Mouse (Mus musculus): ENCODE measurements around the gene Prss48. TPM values are rescaled to one million over a fixed set of nuclear protein-coding genes. Genes with fewer than 3 reads are reported as not detected.

The Prss48 gene
- polyA plus RNA-seq, 1 experiment = 18.7 TPM

DNA sequence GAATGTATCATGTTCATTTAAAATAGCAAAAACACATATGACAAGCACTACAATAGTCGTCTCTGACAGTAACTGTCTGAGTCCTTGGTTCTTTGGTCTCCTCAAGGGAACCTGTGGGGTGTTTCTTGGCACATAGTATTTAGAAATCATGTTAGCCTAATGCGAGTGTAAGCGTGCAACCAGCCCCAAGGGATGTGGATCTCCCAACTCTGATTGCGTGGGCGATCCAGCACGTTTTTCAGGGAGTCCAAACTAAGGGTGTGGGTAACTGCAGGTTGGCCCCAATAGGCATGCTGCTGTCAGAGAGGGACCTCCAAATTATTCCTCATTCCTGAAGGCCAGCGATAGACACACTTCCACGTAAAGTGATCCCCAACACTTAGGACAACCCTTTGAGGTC, 33.3 kb downstream of the Prss48 start:
- H3K4me3 ChIP-seq (ENCODE audit: control insufficient read depth, low read depth, low read length) = no peak overlapping the region
- TF ChIP-seq POLR2A (IDR thresholded peaks at IDR 0.05; ENCODE audit: control insufficient read depth, low read depth, low read length) (no peak), CTCF (IDR thresholded peaks at IDR 0.05; ENCODE audit: control insufficient read depth, insufficient read depth, insufficient replicate concordance, low read depth, low read length) (no peak)

DNA sequence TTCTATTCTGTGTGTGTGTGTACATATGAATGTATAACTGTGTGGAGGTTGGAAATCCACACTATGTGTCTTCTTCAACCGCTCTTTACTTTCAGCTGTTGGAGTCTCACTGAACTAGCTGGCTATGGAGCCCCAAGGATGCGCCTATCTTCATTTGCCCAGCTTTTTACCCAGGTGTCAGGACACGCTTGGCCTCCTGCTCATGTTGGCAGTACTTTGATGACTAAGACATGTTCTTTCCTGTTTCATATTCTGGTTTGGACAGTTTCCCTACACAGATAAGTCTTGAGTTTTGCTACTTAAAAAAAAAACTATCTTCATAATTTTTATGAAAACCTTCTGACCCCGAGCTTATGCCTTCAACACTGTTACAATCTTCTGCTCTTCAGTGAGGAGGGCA, 36.8 kb downstream of the Prss48 start:
- Histone ChIP-seq H3K4me3 (ENCODE audit: control insufficient read depth, low read depth, low read length) (no peak overlapping the region), H3K36me3 (ENCODE audit: control insufficient read depth, insufficient read depth, low read length) (no peaks in the 10 kb centered on the region), H3K27me3 (ENCODE audit: control insufficient read depth, insufficient read depth, low read length) (no peaks in the 10 kb centered on the region), H3K4me1 (ENCODE audit: control insufficient read depth, insufficient read depth, low read length) (no peaks in the 10 kb centered on the region), H3K27ac (ENCODE audit: control insufficient read depth, insufficient read depth, low read depth, low read length) (no peak overlapping the region)
- TF ChIP-seq CTCF (IDR thresholded peaks at IDR 0.05; ENCODE audit: control insufficient read depth, insufficient read depth, insufficient replicate concordance, low read depth, low read length) = no peak
- no peak for TF ChIP-seq POLR2A (IDR thresholded peaks at IDR 0.05; ENCODE audit: control insufficient read depth, low read depth, low read length)

More for the DNA sequence above, 33.3 kb downstream of the Prss48 start:
- peaks cover 5% of the 10 kb centered on the region for H3K4me1 ChIP-seq (ENCODE audit: control insufficient read depth, insufficient read depth, low read length)
- H3K36me3 ChIP-seq (ENCODE audit: control insufficient read depth, insufficient read depth, low read length) = no peaks in the 10 kb centered on the region
- H3K27ac ChIP-seq (ENCODE audit: control insufficient read depth, insufficient read depth, low read depth, low read length) = no peak overlapping the region
- no peaks in the 10 kb centered on the region for H3K27me3 ChIP-seq (ENCODE audit: control insufficient read depth, insufficient read depth, low read length)

DNA sequence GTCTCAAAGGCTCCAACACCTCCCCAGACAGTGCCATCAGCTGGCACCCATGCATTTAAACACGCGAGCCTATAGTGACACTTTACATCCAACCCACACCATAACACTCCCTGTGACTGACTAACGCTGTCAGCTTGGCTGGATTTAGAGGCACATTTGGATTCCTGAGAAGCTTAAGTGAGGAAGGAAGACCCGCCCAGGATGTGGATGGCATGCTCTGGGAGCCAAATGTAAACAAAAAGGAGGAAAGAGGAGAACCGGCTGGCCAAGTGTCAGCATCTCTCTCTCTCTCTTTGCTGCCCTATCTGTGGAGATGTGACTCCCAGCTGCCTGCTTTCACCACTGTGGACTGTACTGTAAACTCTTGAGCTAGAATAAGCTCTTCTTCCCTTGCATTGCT, 41.2 kb downstream of the Prss48 start:
- Histone ChIP-seq H3K4me3 (ENCODE audit: control insufficient read depth, low read depth, low read length) (no peak overlapping the region), H3K27me3 (ENCODE audit: control insufficient read depth, insufficient read depth, low read length) (no peaks in the 10 kb centered on the region), H3K27ac (ENCODE audit: control insufficient read depth, insufficient read depth, low read depth, low read length) (no peak overlapping the region), H3K36me3 (ENCODE audit: control insufficient read depth, insufficient read depth, low read length) (no peaks in the 10 kb centered on the region), H3K4me1 (ENCODE audit: control insufficient read depth, insufficient read depth, low read length) (no peaks in the 10 kb centered on the region)
- no peak for TF ChIP-seq CTCF (IDR thresholded peaks at IDR 0.05; ENCODE audit: control insufficient read depth, insufficient read depth, insufficient replicate concordance, low read depth, low read length)
- TF ChIP-seq POLR2A (IDR thresholded peaks at IDR 0.05; ENCODE audit: control insufficient read depth, low read depth, low read length) = no peak

DNA sequence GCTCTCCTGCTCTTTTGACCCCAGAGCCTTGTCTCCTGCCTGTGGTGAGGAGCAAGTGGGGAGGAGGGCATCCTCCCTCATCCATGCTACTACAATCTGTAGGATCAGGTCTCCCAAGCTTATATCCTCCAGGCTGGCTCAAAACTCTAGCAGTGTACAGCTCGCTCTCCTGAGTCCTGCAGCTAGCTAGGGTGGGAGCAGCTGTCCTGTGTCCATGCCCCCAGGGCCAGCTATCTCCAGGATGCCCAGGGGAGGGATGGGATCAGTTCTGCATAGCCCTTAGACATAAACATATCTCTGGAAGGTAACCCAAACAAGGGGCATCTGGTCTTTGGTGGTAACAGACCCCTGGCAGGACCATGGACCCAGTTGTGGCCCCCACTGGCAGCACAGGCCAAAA, 42.6 kb downstream of the Prss48 start:
- no peak for TF ChIP-seq CTCF (IDR thresholded peaks at IDR 0.05; ENCODE audit: control insufficient read depth, insufficient read depth, insufficient replicate concordance, low read depth, low read length)
- no peak for TF ChIP-seq POLR2A (IDR thresholded peaks at IDR 0.05; ENCODE audit: control insufficient read depth, low read depth, low read length)
- H3K4me1 ChIP-seq (ENCODE audit: control insufficient read depth, insufficient read depth, low read length) = no peaks in the 10 kb centered on the region
- H3K27ac ChIP-seq (ENCODE audit: control insufficient read depth, insufficient read depth, low read depth, low read length) = no peak overlapping the region
- H3K36me3 ChIP-seq (ENCODE audit: control insufficient read depth, insufficient read depth, low read length) = no peaks in the 10 kb centered on the region
- no peak overlapping the region for H3K4me3 ChIP-seq (ENCODE audit: control insufficient read depth, low read depth, low read length)
- no peaks in the 10 kb centered on the region for H3K27me3 ChIP-seq (ENCODE audit: control insufficient read depth, insufficient read depth, low read length)

DNA sequence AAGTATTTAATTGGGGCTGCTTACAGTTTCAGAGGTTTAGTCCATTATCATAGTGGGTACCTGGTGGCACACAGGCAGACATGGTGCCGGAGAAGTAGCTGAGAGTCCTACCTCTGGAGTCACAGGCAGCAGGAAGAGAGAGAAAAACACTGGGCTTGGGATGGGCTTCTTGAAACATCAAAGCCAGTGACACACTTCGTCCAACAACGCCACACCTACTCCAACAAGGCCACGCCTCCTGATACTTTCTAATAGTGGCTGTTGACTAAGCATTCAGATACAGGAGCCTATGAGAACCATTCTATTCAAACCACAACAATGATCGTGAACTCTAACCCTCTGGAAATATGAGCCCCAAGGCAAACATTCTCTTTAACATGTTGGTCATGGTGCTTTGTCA, 46.6 kb downstream of the Prss48 start:
- Histone ChIP-seq H3K36me3 (ENCODE audit: control insufficient read depth, insufficient read depth, low read length) (no peaks in the 10 kb centered on the region), H3K4me3 (ENCODE audit: control insufficient read depth, low read depth, low read length) (no peak overlapping the region), H3K27ac (ENCODE audit: control insufficient read depth, insufficient read depth, low read depth, low read length) (no peak overlapping the region), H3K27me3 (ENCODE audit: control insufficient read depth, insufficient read depth, low read length) (no peaks in the 10 kb centered on the region), H3K4me1 (ENCODE audit: control insufficient read depth, insufficient read depth, low read length) (no peaks in the 10 kb centered on the region)
- TF ChIP-seq POLR2A (IDR thresholded peaks at IDR 0.05; ENCODE audit: control insufficient read depth, low read depth, low read length) = no peak
- TF ChIP-seq CTCF (IDR thresholded peaks at IDR 0.05; ENCODE audit: control insufficient read depth, insufficient read depth, insufficient replicate concordance, low read depth, low read length) = no peak

DNA sequence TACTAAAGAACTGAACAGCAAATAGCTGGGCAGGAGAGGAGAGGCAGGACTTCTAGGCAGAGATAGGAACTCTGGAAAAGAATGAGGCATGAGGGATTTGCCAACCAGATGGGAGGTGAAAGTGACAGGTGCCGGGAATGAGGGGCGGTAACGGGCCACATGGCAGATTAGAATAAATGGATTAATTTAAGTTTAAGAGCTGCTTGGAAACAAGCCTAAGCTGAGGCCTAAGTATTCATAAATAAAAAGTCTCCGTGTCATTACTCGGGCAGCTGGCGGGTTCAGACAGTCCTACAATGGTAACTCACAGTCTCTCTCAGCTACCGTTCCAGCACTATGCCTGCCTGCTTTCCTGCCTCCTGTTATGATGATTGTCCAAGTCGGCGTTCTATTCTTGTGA, 47.0 kb downstream of the Prss48 start:
- Histone ChIP-seq H3K4me3 (ENCODE audit: control insufficient read depth, low read depth, low read length) (no peak overlapping the region), H3K4me1 (ENCODE audit: control insufficient read depth, insufficient read depth, low read length) (no peaks in the 10 kb centered on the region), H3K27ac (ENCODE audit: control insufficient read depth, insufficient read depth, low read depth, low read length) (no peak overlapping the region), H3K36me3 (ENCODE audit: control insufficient read depth, insufficient read depth, low read length) (no peaks in the 10 kb centered on the region), H3K27me3 (ENCODE audit: control insufficient read depth, insufficient read depth, low read length) (no peaks in the 10 kb centered on the region)
- no peak for TF ChIP-seq POLR2A (IDR thresholded peaks at IDR 0.05; ENCODE audit: control insufficient read depth, low read depth, low read length)
- no peak for TF ChIP-seq CTCF (IDR thresholded peaks at IDR 0.05; ENCODE audit: control insufficient read depth, insufficient read depth, insufficient replicate concordance, low read depth, low read length)

DNA sequence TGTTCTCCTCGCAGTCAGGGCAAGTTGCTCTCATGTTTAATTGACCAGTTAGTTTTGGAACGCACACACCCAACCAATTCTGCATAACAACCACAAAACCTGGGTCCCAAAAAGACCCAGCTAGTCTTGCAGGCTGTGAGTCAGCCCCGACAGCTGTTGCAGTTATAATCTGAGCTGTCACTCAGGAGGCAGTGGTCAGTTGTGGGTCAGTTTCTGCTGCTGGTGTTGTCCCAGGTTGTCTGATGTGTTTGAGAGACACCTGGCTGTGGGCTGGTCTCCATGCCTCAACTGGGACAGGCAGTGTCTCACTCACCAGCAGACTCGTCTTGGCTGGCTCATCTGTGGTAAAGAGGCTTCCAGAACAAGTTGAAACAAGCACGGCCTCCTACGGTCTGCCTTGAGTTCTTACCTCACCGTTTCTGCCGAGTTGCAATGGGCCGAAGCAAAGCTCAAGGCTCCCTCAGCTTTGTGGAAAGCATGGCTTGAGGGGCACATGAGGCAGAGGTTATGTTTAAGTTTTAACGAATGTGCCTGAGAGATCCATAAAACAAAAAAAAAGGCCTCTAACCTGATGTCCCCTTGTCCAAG, 49.5 kb downstream of the Prss48 start:
- Histone ChIP-seq H3K4me3 (ENCODE audit: control insufficient read depth, low read depth, low read length) (no peak overlapping the region), H3K4me1 (ENCODE audit: control insufficient read depth, insufficient read depth, low read length) (no peaks in the 10 kb centered on the region), H3K27ac (ENCODE audit: control insufficient read depth, insufficient read depth, low read depth, low read length) (no peak overlapping the region), H3K36me3 (ENCODE audit: control insufficient read depth, insufficient read depth, low read length) (no peaks in the 10 kb centered on the region), H3K27me3 (ENCODE audit: control insufficient read depth, insufficient read depth, low read length) (no peaks in the 10 kb centered on the region)
- TF ChIP-seq POLR2A (IDR thresholded peaks at IDR 0.05; ENCODE audit: control insufficient read depth, low read depth, low read length) (no peak), CTCF (IDR thresholded peaks at IDR 0.05; ENCODE audit: control insufficient read depth, insufficient read depth, insufficient replicate concordance, low read depth, low read length) (no peak)

DNA sequence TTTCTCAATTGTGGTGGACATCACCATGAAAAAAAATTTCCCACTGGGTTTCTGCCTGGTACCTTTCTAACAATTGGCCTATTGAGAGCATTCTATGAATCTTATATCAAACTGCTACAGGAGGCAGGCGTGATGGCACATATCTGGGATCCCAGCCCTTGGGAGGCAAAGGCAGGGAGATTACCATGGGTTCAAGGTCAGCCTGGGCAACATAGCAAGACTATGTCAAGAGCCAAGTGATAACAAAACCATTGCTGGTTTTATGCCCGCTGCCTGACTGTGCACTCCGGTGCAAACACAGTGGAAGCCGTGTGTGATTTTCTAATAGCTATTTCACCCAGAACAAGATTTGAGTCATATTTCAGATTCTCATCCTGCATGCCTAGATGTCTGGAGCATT, 51.4 kb downstream of the Prss48 start:
- no peaks in the 10 kb centered on the region for H3K4me1 ChIP-seq (ENCODE audit: control insufficient read depth, insufficient read depth, low read length)
- H3K4me3 ChIP-seq (ENCODE audit: control insufficient read depth, low read depth, low read length) = no peak overlapping the region
- TF ChIP-seq CTCF (IDR thresholded peaks at IDR 0.05; ENCODE audit: control insufficient read depth, insufficient read depth, insufficient replicate concordance, low read depth, low read length) (no peak), POLR2A (IDR thresholded peaks at IDR 0.05; ENCODE audit: control insufficient read depth, low read depth, low read length) (no peak)
- 0 out of 2 replicates have a peak overlapping the region, but pooled peaks have one; percentile 12 for H3K27ac ChIP-seq (ENCODE audit: control insufficient read depth, insufficient read depth, low read depth, low read length)
- no peaks in the 10 kb centered on the region for H3K36me3 ChIP-seq (ENCODE audit: control insufficient read depth, insufficient read depth, low read length)
- H3K27me3 ChIP-seq (ENCODE audit: control insufficient read depth, insufficient read depth, low read length) = no peaks in the 10 kb centered on the region

Other genes with a start within 250 kb of the Prss48 start
- gene Fam160a1, start 185.2 kb downstream of the Prss48 start, polyA plus RNA-seq (2012; rRNA removed) = 0.90 and 1.1 TPM in 2 replicates
- 0.25 and 0.43 TPM in 2 replicates for gene Glt28d2, start 115.0 kb downstream of the Prss48 start, polyA plus RNA-seq (2012; rRNA removed)
- gene Gm37240, start 115.0 kb downstream of the Prss48 start, polyA plus RNA-seq (2012; rRNA removed) = 0.95 TPM in 1 of 2 replicates, not detected in the other
- 9.4 and 10.6 TPM in 2 replicates for gene Sh3d19, start 31.4 kb downstream of the Prss48 start, polyA plus RNA-seq (2012; rRNA removed)
- gene Rps3a1, start 140.2 kb upstream of the Prss48 start, polyA plus RNA-seq (2012; rRNA removed) = 89.9 and 90.6 TPM in 2 replicates
- gene Lrba, start 222.2 kb upstream of the Prss48 start, polyA plus RNA-seq (2012; rRNA removed) = 5.1 and 5.4 TPM in 2 replicates

Data from testis, adult 2 months (tissue).